Mouse (Mus musculus) adrenal gland, adult 18-20 months (tissue): ENCODE measurements around the gene Bdkrb1. TPM values are rescaled to one million over a fixed set of nuclear protein-coding genes. Genes with fewer than 3 reads are reported as not detected.

ENCODE experiments used
- DNase-seq, 2 experiments: peaks; one replicate each; pipeline ENCODE4 v3.0.0; 2021 to 2022; ENCODE audit warnings: low spot score in 2 of 2
- long read RNA-seq, 2 experiments: library from polyadenylated mRNA; stranded (forward); transcript quantifications; one replicate each; pipeline ENCODE4 v2.0.0; 2021
- total RNA-seq, 2 experiments: library from RNA; stranded (reverse); gene quantifications; 1 replicate in 1 of 2; 2 replicates in 1 of 2; pipeline ENCODE4 v1.2.3; 2021

Gene Bdkrb1
- total RNA-seq, result under 1 TPM in 1 of 2 experiments, not detected in 1; 0.29 TPM
- long read RNA-seq, experiment 1, result 0 reads
- long read RNA-seq, experiment 2, result 0 reads

- DNase-seq, result no peak
Measured at GRCm38 (mm10) chr12:105602581-105603210, at the start of gene Bdkrb1. Gene Bdkrb1, plus strand, starts transcription at chr12:105603085.

DNA sequence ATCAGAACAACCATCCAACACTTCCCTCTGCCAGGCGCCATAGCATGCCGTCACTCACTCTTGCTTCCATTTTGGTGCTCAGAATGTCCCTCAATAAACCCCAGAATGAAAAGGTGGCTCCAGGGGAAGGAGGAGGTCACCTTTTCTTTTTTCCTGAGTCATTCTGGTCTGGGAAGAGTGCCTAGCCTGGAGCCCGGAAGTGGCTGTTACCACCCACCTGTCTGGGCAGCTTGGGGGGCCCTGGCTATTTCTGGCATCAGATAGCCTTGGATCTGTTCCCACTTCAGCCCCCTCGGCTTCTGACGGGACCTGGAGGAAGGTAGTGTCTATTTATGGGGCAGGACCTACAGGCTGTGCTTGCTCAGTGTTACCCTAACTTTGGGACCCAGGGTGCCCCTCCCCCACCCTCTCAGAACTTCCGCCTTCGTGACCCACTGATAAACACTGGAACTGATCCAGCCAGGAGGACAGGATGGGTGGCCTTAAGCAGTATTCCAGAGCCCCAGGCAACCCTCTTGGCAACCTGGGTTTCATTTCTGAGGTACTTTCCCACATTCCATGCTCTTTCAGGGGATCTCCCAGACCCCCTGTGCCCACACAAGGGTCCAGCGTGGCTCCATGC is 48.6 kb upstream of the Bdkrb1 start:
- DNase-seq, result no peak

- DNase-seq, result no peak
Measured at GRCm38 (mm10) chr12:105555172-105555571, 47.7 kb upstream of the Bdkrb1 start.

DNA sequence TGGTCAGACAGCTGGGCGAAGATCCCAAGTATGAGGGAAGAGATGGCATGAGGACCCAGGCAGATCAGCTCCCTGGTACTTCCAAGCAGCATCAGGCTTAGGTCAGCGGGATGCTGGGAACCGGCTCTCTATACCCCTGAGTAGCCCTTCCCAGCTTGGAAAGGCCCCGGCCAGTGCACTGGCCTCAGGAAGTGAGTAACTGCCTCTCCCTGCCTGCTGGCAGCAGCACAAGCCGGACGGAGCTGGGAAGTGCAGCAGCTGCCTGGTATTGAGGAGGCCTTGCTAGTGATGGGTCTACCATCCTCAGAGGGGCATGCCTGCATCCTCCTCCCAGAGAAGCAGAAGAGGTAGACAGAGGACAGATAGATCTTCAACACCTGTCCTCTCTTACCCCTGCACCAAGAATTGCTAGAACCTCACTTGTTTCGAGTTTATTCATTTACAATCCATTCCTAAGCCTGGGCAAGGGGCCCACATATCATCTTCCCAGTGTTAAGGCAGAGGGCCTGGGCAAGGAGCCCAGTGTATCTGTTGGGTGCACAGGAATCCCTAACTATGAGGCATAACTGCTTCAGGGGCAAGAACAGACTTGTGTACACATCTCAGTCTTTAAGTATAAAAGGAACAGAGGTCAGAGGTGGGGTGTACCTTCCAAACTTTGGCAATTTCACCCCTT is 45.5 kb upstream of the Bdkrb1 start:
- DNase-seq, result no peak

DNA sequence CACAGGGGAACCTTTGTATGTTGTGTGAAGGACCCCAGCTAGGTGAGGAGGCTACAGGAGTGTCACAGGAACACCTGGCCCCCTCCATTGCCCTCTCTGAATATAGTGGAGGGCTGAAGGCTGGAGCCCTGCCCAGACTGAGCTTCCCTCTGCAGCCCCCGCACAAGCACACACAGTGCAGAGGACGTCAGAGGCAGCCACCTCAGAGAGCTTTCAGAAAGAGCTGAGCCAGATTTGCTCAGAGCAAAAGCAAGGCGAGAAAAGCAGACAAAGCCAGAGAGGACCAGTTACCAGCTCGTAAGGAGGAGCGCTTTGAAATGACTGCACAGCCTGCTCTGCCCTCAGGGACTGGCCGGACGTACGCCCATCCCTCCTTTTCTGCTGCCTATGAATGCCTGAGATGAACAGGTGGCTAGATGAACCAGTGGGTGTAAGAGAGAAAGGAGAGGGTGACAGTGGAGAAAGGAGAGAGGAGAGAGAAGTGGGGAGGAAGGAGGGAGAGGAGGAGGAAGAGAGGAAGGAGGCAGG is 41.8 kb upstream of the Bdkrb1 start:
- DNase-seq, result no peak

DNA sequence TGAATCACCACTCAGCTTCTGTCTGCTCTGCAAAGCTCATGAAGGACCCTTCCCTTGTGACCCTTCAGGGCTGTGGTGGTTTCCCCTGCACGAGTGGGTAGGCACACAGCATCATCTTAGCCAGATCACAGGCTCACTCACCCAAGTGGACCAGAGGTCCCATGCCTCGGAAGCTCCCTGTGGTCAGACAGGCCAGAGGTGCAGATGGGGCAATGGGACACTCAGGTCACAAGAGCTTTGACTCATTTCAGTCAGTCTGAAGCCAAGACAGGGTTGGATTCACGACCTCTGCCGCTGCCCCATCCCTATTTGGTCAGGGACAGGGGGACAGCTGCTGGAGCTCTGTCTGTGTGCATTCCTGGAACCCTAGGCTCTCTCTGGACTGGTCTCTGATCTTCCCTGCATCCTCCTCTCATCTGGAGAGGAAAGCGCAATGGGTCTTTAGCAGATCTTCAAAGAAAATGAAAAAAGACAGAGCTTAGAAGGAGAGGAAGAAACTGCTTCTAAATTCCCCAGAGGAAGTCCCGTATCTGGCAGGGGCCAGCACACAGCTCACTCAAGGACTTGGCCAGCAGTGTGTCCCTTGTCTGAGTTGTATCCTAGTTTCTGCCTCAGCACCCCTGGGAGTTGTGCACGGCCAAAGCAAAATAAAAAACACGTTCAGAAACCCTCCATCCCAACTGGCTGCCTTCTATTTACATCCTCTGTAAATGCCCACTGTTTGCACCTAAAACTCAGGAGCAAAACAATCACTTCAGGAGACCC is 40.6 kb upstream of the Bdkrb1 start:
- no peak for DNase-seq

DNA sequence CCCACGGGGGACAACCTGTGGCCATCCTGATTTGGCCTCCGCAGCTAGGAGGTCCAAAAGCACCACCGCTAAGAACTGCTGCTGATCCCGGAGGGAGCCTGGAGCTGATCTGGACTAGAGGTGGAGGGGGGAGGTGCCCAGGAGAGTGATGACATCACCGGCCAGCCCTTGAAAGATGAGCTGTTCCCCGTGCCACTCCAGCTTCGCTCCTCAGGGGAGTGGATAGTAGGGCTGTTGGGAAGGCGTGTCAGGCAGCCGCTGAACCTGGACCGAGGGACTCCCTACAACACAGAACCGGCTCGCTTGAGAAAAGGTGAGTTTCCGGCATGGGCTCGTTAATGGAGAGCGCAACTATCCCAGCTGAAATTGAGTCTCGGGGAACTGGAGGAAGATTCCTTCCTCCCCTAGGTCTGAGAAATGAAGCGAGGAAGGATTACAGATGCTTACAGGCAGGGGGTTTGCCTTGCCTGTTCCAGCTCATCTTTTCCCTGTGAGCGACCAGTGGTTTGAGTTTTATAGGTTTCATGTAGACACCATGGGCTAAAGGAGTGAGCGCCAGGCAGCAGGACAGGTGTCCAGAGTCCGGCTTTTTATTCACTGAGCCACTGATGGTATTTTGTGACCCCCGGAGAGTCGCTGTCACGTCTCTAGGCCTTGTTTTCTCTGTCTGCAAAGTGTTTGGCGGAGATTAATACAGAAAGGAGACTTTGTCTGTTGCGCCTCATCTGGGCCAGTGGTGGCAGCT is 39.8 kb upstream of the Bdkrb1 start, which contains the start of gene Bdkrb2:
TSS of gene Bdkrb2 (plus strand) at position 291 of the 745 bp plus-strand sequence.
- DNase-seq, result peak; percentile 51 to 67

DNA sequence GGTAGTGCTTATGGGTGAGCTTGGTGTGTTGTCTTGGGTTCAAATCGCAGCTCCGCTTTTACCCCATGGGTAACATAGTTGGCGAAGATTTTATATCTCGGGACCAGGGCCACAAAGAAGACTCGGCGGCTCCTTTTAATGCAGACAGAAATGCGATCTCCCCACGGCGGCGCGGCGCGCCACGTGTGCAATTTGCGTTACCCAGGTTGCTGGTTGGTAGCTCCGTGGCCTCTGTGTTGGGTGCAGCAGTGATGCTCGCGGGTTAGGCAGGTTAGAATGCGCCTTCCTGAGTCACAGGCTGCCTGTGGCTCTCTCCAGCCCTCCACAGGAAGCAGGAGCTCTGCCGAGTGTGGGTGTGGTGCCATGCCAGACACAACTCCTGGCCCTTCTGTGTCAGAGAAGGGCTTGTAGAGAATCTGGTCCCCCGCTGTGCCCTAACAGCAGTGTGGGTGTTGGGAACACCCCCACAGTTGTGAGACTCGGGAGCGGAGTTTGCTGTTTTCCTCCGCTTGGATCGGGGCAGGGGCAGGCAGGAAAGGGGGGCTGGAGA is 39.1 kb upstream of the Bdkrb1 start:
- DNase-seq, result no peak

GRCm38 (mm10) chr12:105565221-105565620 is 37.7 kb upstream of the Bdkrb1 start:
- DNase-seq, result no peak

GRCm38 (mm10) chr12:105571867-105572266 is 31.0 kb upstream of the Bdkrb1 start:
- DNase-seq, result no peak

GRCm38 (mm10) chr12:105572622-105573021 is 30.3 kb upstream of the Bdkrb1 start:
- no peak for DNase-seq

GRCm38 (mm10) chr12:105574356-105574755 is 28.5 kb upstream of the Bdkrb1 start:
- no peak for DNase-seq

- no peak for DNase-seq
Measured at GRCm38 (mm10) chr12:105580490-105580889, 22.4 kb upstream of the Bdkrb1 start.

DNA sequence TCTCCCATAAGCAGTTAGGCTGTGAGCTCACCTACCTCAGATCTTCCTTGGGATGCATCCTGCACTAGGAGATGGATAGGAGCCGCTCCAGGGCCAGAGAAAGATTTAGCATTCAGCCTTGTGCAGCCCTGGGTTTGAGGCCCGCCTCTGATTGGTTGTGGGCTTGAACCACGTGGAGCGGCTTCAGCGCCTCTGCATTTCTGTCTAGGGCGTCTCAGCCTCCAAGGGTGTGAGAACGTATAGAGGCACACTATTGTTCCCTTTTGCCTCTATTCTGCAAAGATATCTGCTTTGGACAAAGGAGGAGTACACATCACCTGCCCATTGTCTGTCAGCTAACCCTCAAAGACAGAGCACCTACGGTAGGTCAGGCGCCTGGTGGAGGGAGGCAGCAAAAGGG is 20.4 kb upstream of the Bdkrb1 start:
- no peak for DNase-seq

GRCm38 (mm10) chr12:105583484-105583883 is 19.4 kb upstream of the Bdkrb1 start:
- no peak for DNase-seq

GRCm38 (mm10) chr12:105584851-105585250 is 18.0 kb upstream of the Bdkrb1 start:
- DNase-seq, result peak; percentile 74 to 81

DNA sequence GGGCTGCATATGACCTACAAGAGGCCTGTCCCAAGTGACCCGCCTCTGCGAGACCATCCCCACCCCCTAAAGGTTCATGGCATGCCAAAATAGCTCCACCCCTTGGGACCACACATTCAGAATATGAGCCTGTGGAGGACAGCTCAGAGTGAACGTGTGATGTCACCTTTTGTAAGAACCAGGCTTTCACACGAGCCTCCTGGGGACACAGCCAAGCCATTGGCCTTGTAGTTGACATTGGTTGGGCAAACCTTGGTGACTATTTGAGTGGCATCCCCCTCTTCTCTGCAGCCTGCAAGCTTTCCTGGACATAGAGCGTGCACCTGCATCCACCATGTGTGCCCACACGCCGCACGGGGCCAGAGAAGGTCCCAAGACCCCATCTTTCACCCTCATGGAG is 15.4 kb upstream of the Bdkrb1 start:
- DNase-seq, result no peak

DNA sequence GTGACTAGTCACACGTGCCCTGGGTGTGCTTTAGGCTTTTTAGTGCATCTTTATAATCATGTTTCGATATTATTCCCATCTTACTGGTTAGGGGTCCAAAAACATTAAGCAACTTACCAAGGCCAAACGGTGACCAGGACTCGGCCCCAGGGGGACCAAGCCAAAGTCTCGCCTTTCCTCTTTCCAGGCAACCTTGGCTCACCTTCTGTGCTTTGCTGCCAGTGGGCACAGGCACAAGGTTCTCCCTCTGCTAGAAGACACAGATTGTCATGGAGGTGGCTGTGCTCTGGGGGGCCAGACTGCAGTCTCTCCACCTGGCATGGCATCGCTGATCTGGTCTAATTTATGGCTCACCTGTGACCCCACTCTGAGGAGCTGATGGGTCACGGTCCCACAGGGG is 12.1 kb upstream of the Bdkrb1 start:
- DNase-seq, result no peak

DNA sequence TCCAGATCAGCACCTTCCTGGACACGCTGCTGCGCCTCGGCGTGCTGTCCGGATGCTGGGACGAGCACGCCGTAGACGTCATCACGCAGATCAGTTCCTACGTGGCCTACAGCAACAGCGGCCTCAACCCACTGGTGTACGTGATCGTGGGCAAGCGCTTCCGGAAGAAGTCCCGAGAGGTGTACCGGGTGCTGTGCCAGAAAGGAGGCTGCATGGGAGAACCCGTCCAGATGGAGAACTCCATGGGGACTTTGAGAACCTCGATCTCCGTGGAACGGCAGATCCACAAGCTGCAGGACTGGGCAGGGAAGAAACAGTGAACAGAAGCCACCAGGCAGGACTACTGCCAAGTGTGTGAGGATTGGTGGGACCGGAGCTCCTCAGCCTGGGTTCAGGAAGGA is 10.5 kb upstream of the Bdkrb1 start:
- DNase-seq, result no peak

- DNase-seq, result no peak
Measured at GRCm38 (mm10) chr12:105593471-105593870, 9.4 kb upstream of the Bdkrb1 start.
